Mouse (Mus musculus): ENCODE measurements around the gene Atxn1. TPM values are rescaled to one million over a fixed set of nuclear protein-coding genes. Genes with fewer than 3 reads are reported as not detected.

The Atxn1 gene
- total and polyA plus RNA-seq, 3 experiments = 9.4 to 61.0 (median 25.0) TPM

DNA sequence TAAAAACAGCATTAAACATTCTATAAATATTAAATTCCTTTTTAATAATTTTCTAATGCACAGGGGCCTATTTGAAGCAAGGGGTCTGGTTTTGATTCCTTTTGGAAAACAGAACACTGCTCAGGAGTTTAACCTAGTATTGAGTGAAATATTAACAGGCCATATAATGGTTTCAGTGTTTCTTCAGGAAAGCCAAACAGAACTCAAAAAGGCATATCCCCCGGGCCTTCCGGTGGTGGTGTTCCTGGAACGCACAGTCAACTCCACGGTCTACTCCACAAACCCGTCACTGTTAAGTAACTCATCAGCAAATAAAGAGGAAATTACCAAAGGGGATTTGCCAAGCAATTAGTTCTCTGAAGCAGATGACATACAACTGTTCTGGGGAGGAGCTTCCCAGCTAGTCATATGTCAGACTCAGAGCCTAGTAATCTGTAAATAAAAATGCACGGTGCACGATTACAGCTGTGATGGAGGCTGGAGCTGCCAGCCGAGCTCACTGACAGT lies 14.4 kb downstream of the Atxn1 start:
- H3K4me1 ChIP-seq (ENCODE audit: insufficient read depth, low read depth, low read length) = peaks cover 38% of the 10 kb centered on the region
- no peak for ATAC-seq (ENCODE audit: extremely low read depth, insufficient number of reproducible peaks, low FRiP score, poor library complexity, severe bottlenecking)
- peaks cover 87% of the 10 kb centered on the region for H3K36me3 ChIP-seq (replicated peaks)
- no peak overlapping the region for H3K4me3 ChIP-seq (ENCODE audit: low read depth, low read length)
- no peaks in the 10 kb centered on the region for H3K9me3 ChIP-seq (replicated peaks)
- DNase-seq (ENCODE audit: low spot score) = no peak
- H3K27me3 ChIP-seq (ENCODE audit: insufficient read depth, low read length) = no peaks in the 10 kb centered on the region
- TF ChIP-seq GATA1 (IDR thresholded peaks at IDR 0.05; ENCODE audit: borderline replicate concordance, low read length) (no peak), GATA2 (IDR thresholded peaks at IDR 0.05; ENCODE audit: borderline replicate concordance, low read depth, low read length) (no peak), TAL1 (conservative IDR thresholded peaks at IDR 0.05; ENCODE audit: low read depth, low read length) (no peak), POLR2AphosphoS5 (IDR thresholded peaks at IDR 0.05; ENCODE audit: insufficient replicate concordance, low read depth, low read length) (no peak), CTCF (IDR thresholded peaks at IDR 0.05; ENCODE audit: low read depth, low read length) (no peak)

DNA sequence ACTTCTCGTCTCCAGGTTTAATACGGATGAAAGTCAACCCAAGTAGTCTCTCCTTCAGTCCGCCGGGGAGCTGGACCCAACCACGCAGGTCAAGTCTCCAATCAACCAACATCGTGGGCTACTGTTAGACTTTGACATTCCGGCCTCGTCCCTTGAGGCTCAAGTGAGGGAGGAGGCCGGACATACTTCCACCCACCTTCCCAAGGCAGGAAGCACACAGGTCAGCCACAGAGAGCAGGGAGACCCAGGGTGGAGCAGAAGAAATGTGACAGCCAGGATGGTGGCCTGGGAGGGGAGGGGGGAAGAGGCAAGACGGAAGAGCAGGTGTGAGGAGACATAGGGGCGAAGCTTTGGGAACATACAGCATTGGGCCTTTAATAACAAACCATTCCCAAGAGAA lies 18.7 kb downstream of the Atxn1 start:
- DNase-seq (ENCODE audit: low spot score) = no peak
- TF ChIP-seq GATA1 (IDR thresholded peaks at IDR 0.05; ENCODE audit: borderline replicate concordance, low read length) (no peak), CTCF (IDR thresholded peaks at IDR 0.05; ENCODE audit: low read depth, low read length) (no peak)
- Histone ChIP-seq H3K4me3 (ENCODE audit: low read depth, low read length) (no peak overlapping the region), H3K9me3 (replicated peaks) (no peaks in the 10 kb centered on the region), H3K27me3 (ENCODE audit: insufficient read depth, low read length) (no peaks in the 10 kb centered on the region), H3K4me1 (ENCODE audit: insufficient read depth, low read depth, low read length) (peaks cover 46% of the 10 kb centered on the region), H3K36me3 (replicated peaks) (peaks cover 89% of the 10 kb centered on the region)
- ATAC-seq (ENCODE audit: extremely low read depth, insufficient number of reproducible peaks, low FRiP score, poor library complexity, severe bottlenecking) = no peak

DNA sequence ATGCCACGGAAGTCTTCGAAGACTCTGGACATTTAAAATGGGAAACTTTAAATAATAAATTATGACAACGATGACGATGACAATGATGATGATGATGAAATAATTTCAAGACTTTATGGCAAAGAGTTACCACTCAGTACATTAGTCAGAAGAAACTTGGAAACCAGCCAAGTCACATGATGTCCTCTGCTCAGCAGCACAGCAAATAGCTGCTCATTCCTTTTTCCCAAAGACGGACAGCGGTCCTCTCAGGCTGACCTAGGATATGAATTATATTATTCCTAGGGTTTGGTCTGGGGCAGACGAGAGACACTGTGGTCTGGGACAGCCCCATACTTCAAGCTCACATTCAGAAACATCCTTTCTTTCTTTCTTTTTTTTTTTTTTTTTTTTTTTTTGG lies 22.5 kb downstream of the Atxn1 start:
- peaks cover 87% of the 10 kb centered on the region for H3K36me3 ChIP-seq (replicated peaks)
- no peaks in the 10 kb centered on the region for H3K27me3 ChIP-seq (ENCODE audit: insufficient read depth, low read length)
- H3K9me3 ChIP-seq (replicated peaks) = no peaks in the 10 kb centered on the region
- TF ChIP-seq CTCF (IDR thresholded peaks at IDR 0.05; ENCODE audit: low read depth, low read length) (no peak), TAL1 (conservative IDR thresholded peaks at IDR 0.05; ENCODE audit: low read depth, low read length) (no peak), GATA2 (IDR thresholded peaks at IDR 0.05; ENCODE audit: borderline replicate concordance, low read depth, low read length) (no peak), POLR2AphosphoS5 (IDR thresholded peaks at IDR 0.05; ENCODE audit: insufficient replicate concordance, low read depth, low read length) (no peak), GATA1 (IDR thresholded peaks at IDR 0.05; ENCODE audit: borderline replicate concordance, low read length) (no peak)
- ATAC-seq (ENCODE audit: extremely low read depth, insufficient number of reproducible peaks, low FRiP score, poor library complexity, severe bottlenecking) = no peak
- no peak overlapping the region for H3K4me3 ChIP-seq (ENCODE audit: low read depth, low read length)
- DNase-seq (ENCODE audit: low spot score) = no peak
- peaks cover 35% of the 10 kb centered on the region for H3K4me1 ChIP-seq (ENCODE audit: insufficient read depth, low read depth, low read length)

DNA sequence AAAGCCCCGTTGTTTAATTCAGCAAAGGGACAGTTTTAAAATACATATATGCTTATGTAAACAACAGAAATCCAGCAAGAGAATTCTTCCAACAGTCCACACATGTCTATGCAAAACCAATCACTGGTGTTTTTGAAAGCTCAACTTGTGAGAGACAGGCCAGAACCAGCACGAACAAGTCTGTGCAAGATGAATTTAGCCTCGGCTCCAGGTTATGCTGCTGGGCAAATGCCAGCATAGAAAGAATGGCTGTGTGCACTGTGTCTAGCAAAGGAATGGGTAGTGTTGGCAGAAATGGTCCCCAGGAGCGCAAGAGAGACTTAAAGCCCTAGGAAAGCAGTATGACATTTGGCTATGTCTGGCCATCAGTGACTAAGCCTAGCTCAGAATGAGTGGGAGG lies 24.1 kb downstream of the Atxn1 start:
- H3K36me3 ChIP-seq (replicated peaks) = peaks cover 78% of the 10 kb centered on the region
- DNase-seq (ENCODE audit: low spot score) (no peak), ATAC-seq (ENCODE audit: extremely low read depth, insufficient number of reproducible peaks, low FRiP score, poor library complexity, severe bottlenecking) (no peak)
- peaks cover 30% of the 10 kb centered on the region for H3K4me1 ChIP-seq (ENCODE audit: insufficient read depth, low read depth, low read length)
- H3K4me3 ChIP-seq (ENCODE audit: low read depth, low read length) = no peak overlapping the region
- TF ChIP-seq POLR2AphosphoS5 (IDR thresholded peaks at IDR 0.05; ENCODE audit: insufficient replicate concordance, low read depth, low read length) (no peak), GATA1 (IDR thresholded peaks at IDR 0.05; ENCODE audit: borderline replicate concordance, low read length) (no peak), GATA2 (IDR thresholded peaks at IDR 0.05; ENCODE audit: borderline replicate concordance, low read depth, low read length) (no peak), CTCF (IDR thresholded peaks at IDR 0.05; ENCODE audit: low read depth, low read length) (no peak), TAL1 (conservative IDR thresholded peaks at IDR 0.05; ENCODE audit: low read depth, low read length) (no peak)
- no peaks in the 10 kb centered on the region for H3K27me3 ChIP-seq (ENCODE audit: insufficient read depth, low read length)
- no peaks in the 10 kb centered on the region for H3K9me3 ChIP-seq (replicated peaks)

DNA sequence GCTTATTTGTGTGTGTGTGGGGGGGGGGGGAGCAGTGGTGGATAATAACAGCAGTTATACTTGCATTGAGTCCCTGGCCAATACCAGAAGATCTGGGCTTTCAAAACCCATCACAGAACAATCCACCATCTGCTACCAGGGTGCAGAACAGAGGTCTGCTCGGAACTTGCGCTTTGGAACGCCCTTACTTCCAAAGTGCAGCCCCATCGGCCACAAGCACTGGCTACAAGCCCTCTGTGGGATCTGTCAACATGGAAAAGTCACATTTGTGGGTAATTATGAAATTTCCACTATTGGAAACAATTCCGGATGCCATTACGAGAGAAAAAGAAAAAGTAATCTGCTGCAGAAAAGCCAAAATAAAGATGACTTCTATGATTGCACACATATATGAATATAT lies 25.2 kb downstream of the Atxn1 start:
- peaks cover 39% of the 10 kb centered on the region for H3K4me1 ChIP-seq (ENCODE audit: insufficient read depth, low read depth, low read length)
- H3K36me3 ChIP-seq (replicated peaks) = peaks cover 67% of the 10 kb centered on the region
- DNase-seq (ENCODE audit: low spot score) (no peak), ATAC-seq (ENCODE audit: extremely low read depth, insufficient number of reproducible peaks, low FRiP score, poor library complexity, severe bottlenecking) (no peak)
- no peak for TF ChIP-seq GATA2 (IDR thresholded peaks at IDR 0.05; ENCODE audit: borderline replicate concordance, low read depth, low read length)
- TF ChIP-seq TAL1 (conservative IDR thresholded peaks at IDR 0.05; ENCODE audit: low read depth, low read length) = no peak
- no peak for TF ChIP-seq POLR2AphosphoS5 (IDR thresholded peaks at IDR 0.05; ENCODE audit: insufficient replicate concordance, low read depth, low read length)
- TF ChIP-seq CTCF (IDR thresholded peaks at IDR 0.05; ENCODE audit: low read depth, low read length) = no peak
- TF ChIP-seq GATA1 (IDR thresholded peaks at IDR 0.05; ENCODE audit: borderline replicate concordance, low read length) = no peak
- no peaks in the 10 kb centered on the region for H3K27me3 ChIP-seq (ENCODE audit: insufficient read depth, low read length)
- no peaks in the 10 kb centered on the region for H3K9me3 ChIP-seq (replicated peaks)
- no peak overlapping the region for H3K4me3 ChIP-seq (ENCODE audit: low read depth, low read length)

DNA sequence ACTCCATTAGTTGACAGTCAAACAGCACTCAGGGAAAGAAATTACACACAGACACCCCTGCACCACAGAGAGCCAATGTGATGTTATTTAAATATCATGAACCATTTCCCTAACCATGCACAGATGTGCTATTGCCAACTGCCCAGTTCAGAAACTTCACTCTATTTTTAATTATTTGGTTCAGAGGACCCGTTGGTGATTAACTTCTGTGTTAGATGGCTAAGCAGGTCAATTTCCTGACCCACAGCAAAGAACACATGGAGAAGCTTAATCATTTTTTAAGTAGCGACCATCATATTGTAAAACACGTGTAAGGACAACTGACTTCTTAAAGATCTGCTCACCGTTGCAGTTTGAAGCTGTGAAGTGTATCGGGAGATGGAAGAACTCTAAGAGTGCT lies 26.7 kb downstream of the Atxn1 start:
- TF ChIP-seq POLR2AphosphoS5 (IDR thresholded peaks at IDR 0.05; ENCODE audit: insufficient replicate concordance, low read depth, low read length) (no peak), TAL1 (conservative IDR thresholded peaks at IDR 0.05; ENCODE audit: low read depth, low read length) (no peak), GATA2 (IDR thresholded peaks at IDR 0.05; ENCODE audit: borderline replicate concordance, low read depth, low read length) (no peak), CTCF (IDR thresholded peaks at IDR 0.05; ENCODE audit: low read depth, low read length) (no peak), GATA1 (IDR thresholded peaks at IDR 0.05; ENCODE audit: borderline replicate concordance, low read length) (no peak)

More for the DNA sequence above, 26.7 kb downstream of the Atxn1 start:
- H3K4me1 ChIP-seq (ENCODE audit: insufficient read depth, low read depth, low read length) = peaks cover 34% of the 10 kb centered on the region
- H3K36me3 ChIP-seq (replicated peaks) = peaks cover 59% of the 10 kb centered on the region
- no peaks in the 10 kb centered on the region for H3K9me3 ChIP-seq (replicated peaks)
- H3K27me3 ChIP-seq (ENCODE audit: insufficient read depth, low read length) = no peaks in the 10 kb centered on the region
- no peak overlapping the region for H3K4me3 ChIP-seq (ENCODE audit: low read depth, low read length)
- ATAC-seq (ENCODE audit: extremely low read depth, insufficient number of reproducible peaks, low FRiP score, poor library complexity, severe bottlenecking) (no peak), DNase-seq (ENCODE audit: low spot score) (no peak)
